Mouse (Mus musculus) kidney, adult 9 months (tissue): ENCODE results near the gene Olfr1287.

ENCODE experiments used
- DNase-seq: peaks from one replicate; pipeline ENCODE4 v3.0.0; 2022

Olfr1287 gene

GRCm38 (mm10) chr2:111448842-111449241 lies at the start of gene Olfr1287:
Gene Olfr1287 (plus strand): TSS chr2:111449142.
- DNase-seq: no peak

GRCm38 (mm10) chr2:111422931-111423330 lies 26.0 kb upstream of the Olfr1287 start, which contains the start of gene Olfr1286:
Gene Olfr1286 (minus strand): TSS chr2:111423115.
- no peak for DNase-seq

GRCm38 (mm10) chr2:111473801-111474200 lies 24.9 kb downstream of the Olfr1287 start, which contains the start of gene Olfr1288:
Gene Olfr1288 (plus strand): TSS chr2:111474101.
- DNase-seq: no peak

- no peak for DNase-seq
Measured at GRCm38 (mm10) chr2:111480519-111480918, 31.6 kb downstream of the Olfr1287 start, which contains the start of gene Olfr1289. Gene Olfr1289 (plus strand): TSS chr2:111480819.

- DNase-seq: no peak
Measured at GRCm38 (mm10) chr2:111493729-111494128, 44.8 kb downstream of the Olfr1287 start, which contains the start of gene Olfr1290. Gene Olfr1290 (minus strand): TSS chr2:111493829.

GRCm38 (mm10) chr2:111496880-111497279 lies 47.9 kb downstream of the Olfr1287 start, which contains the start of gene Olfr1291-ps1:
Gene Olfr1291-ps1 (plus strand): TSS chr2:111497180.
- DNase-seq: no peak
